ENCODE assay signal across 13 mouse cellular contexts in genomic region chr6:108876486-108876885, GRCm38 (mm10). TPM values are rescaled to one million over a fixed set of nuclear protein-coding genes. Genes with fewer than 3 reads are reported as not detected.
A peak's percentile ranks its signal among the peaks of the same experiment; 100 is the strongest.
DNase-seq lines count a peak whose midpoint lies in the region; TF ChIP-seq lines count a peak whose summit lies in the region.
"Had no signal": no experiment of that assay in that cellular context is flagged by ENCODE, and none has a peak within 500 bp of the region (broad histone marks: within the 10 kb centered on the region; RNA-seq: fewer than 3 reads in every experiment).

No protein-coding gene starts in this region.

- no peaks in the 10 kb centered on the region; the same call in 1 of the 2 replicates for H3K4me1 ChIP-seq in heart, adult 2 months (ENCODE audit: control insufficient read depth, insufficient read depth, low read length)
- 0 out of 2 replicates have a peak, but pooled peaks cover 6% of the 10 kb centered on the region for H3K4me1 ChIP-seq in heart, embryonic 10.5 days
- H3K4me1 ChIP-seq in brown adipose tissue, adult 24 weeks (ENCODE audit: control insufficient read depth, insufficient read depth, insufficient read length, low read length): peaks cover 6% of the 10 kb centered on the region; the same call in 1 of the 2 replicates
- H3K4me1 ChIP-seq: intestine, embryonic 15.5 days; stomach, embryonic 15.5 days had no signal

- H3K9ac ChIP-seq in heart, adult 2 months (ENCODE audit: low read depth, low read length): no peak overlapping the region
- H3K9ac ChIP-seq: embryonic facial prominence, embryonic 15.5 days; hindbrain, embryonic 13.5 days; intestine, embryonic 15.5 days; stomach, embryonic 15.5 days had no signal

- no peak for TF ChIP-seq CTCF in heart, adult 2 months (IDR thresholded peaks at IDR 0.05)

- intact Hi-C loops in heart, adult 2 months (cut with DNase I): loop anchor here (5.0 to 10.0 kb wide), 2 partner anchors 88 to 276 kb away; no protein-coding TSS in a partner anchor

- no peak for TF ChIP-seq POLR2A in heart, adult 2 months (IDR thresholded peaks at IDR 0.05; ENCODE audit: insufficient read depth, low read depth, low read length)

- no peak for DNase-seq in heart, adult 2 months
- DNase-seq in heart, embryonic 10.5 days (ENCODE audit: low spot score): no peak
- peak; percentile 37 for DNase-seq in kidney, adult 9 months
- DNase-seq in kidney, adult 18-20 months: no peak
- peak; percentile 12 for DNase-seq in CD4-positive helper T cell, adult 2 months (ENCODE audit: low read depth, low spot score)
- DNase-seq in ovary, adult 18-20 months (ENCODE audit: low spot score): no peak
- DNase-seq in urinary bladder, adult 2 months (ENCODE audit: low spot score): no peak
- DNase-seq: left cerebral cortex, postnatal 4 days had no signal

- 0 out of 2 replicates have a peak, but pooled peaks cover 1% of the 10 kb centered on the region for H3K27me3 ChIP-seq in heart, adult 2 months (ENCODE audit: control insufficient read depth, insufficient read depth, low read length)
- H3K27me3 ChIP-seq in heart, embryonic 10.5 days (ENCODE audit: insufficient read depth, poor library complexity, severe bottlenecking): no peaks in the 10 kb centered on the region
- H3K27me3 ChIP-seq: embryonic facial prominence, embryonic 15.5 days; hindbrain, embryonic 13.5 days; intestine, embryonic 15.5 days; stomach, embryonic 15.5 days had no signal

- H3K4me3 ChIP-seq in heart, adult 2 months: no peak overlapping the region
- H3K4me3 ChIP-seq in heart, embryonic 10.5 days: no peak overlapping the region
- no peak overlapping the region for H3K4me3 ChIP-seq in brown adipose tissue, adult 24 weeks (ENCODE audit: insufficient read depth, low read depth, low read length)
- H3K4me3 ChIP-seq: hindbrain, embryonic 13.5 days; intestine, embryonic 15.5 days; stomach, embryonic 15.5 days had no signal

- no peaks in the 10 kb centered on the region for H3K9me3 ChIP-seq in heart, embryonic 10.5 days
- H3K9me3 ChIP-seq: intestine, embryonic 15.5 days; stomach, embryonic 15.5 days had no signal

- no peak for TF ChIP-seq EP300 in heart, adult 2 months (IDR thresholded peaks at IDR 0.05; ENCODE audit: insufficient read depth, low read depth, low read length)

- 32% methylated on average over 2 of the region's 2 CpGs for WGBS in heart, adult 2 months
- WGBS in heart, embryonic 10.5 days: 28% methylated on average over 2 of the region's 2 CpGs

- H3K79me2 ChIP-seq in heart, adult 2 months (replicated peaks; ENCODE audit: control insufficient read depth, insufficient read depth, low read length): no peaks in the 10 kb centered on the region

- peak overlapping the region; percentile 58 for H3K27ac ChIP-seq in heart, adult 2 months
- no peak overlapping the region for H3K27ac ChIP-seq in heart, embryonic 10.5 days
- peak overlapping the region; percentile 71 for H3K27ac ChIP-seq in brown adipose tissue, adult 24 weeks (replicated peaks; ENCODE audit: low read depth, low read length)
- H3K27ac ChIP-seq: embryonic facial prominence, embryonic 15.5 days; hindbrain, embryonic 13.5 days; intestine, embryonic 15.5 days; stomach, embryonic 15.5 days had no signal

- no peaks in the 10 kb centered on the region for H3K36me3 ChIP-seq in heart, adult 2 months (ENCODE audit: control insufficient read depth, insufficient read depth, low read length)
- no peaks in the 10 kb centered on the region for H3K36me3 ChIP-seq in heart, embryonic 10.5 days
- H3K36me3 ChIP-seq: embryonic facial prominence, embryonic 15.5 days; hindbrain, embryonic 13.5 days; intestine, embryonic 15.5 days; stomach, embryonic 15.5 days had no signal

RNA-seq across cellular contexts. Expression of gene Edem1, which starts 48.0 kb away (rescaled TPM):
- total RNA-seq in heart, adult 2 months (2021): 10 to 100 TPM; 10.1 to 13.8 TPM
- 6.0 and 7.4 TPM in 2 replicates for polyA plus RNA-seq in heart, adult 2 months (2012; rRNA removed)
- polyA plus RNA-seq in heart, embryonic 10.5 days (2016; fragmentation: Nextera tagmentation; extraction: Ambion mirVana): 16.1 and 21.9 TPM in 2 replicates
- 25.6 and 41.9 TPM in 2 replicates for polyA plus RNA-seq in brown adipose tissue, adult 24 weeks (2012; ENCODE audit: insufficient read depth, insufficient read length, missing spikeins)
- polyA plus RNA-seq in urinary bladder, adult 2 months (2012; rRNA removed): 24.3 and 24.7 TPM in 2 replicates

Comparison
In these comparisons a context has a peak if more than half of its experiments do, and no peak if none do; other contexts are left out.
1. DNase-seq: peak in kidney, adult 9 months (single experiment) and CD4-positive helper T cell, adult 2 months (single experiment); none in heart, adult 2 months (0 of 2), heart, embryonic 10.5 days (single experiment), kidney, adult 18-20 months (single experiment), ovary, adult 18-20 months (single experiment) and urinary bladder, adult 2 months (single experiment).